Mouse (Mus musculus) heart, postnatal 10 days (tissue): ENCODE measurements around the gene Gm6899. TPM values are rescaled to one million over a fixed set of nuclear protein-coding genes. Genes with fewer than 3 reads are reported as not detected.

Experiments
- DNase-seq, 2 experiments: peaks; one replicate each; pipeline ENCODE4 v3.0.0; 2021
- intact Hi-C: fragments of 180-260 bp; cut with DNase I; formaldehyde crosslinking; loops from one replicate; pipeline ENCODE4 v1.15.1; 2025
- total RNA-seq, 2 experiments: library from RNA; stranded (reverse); gene quantifications; 2 replicates each; pipeline ENCODE4 v1.2.3; 2021

The Gm6899 gene
- total RNA-seq, 2 experiments from 2014 or later: not detected

- peak; percentile 8 to 12 for DNase-seq
- intact Hi-C loops: no loop called here
Observed at GRCm38 (mm10) chr11:26640314-26640785, 47.3 kb downstream of the Gm6899 start.

DNA sequence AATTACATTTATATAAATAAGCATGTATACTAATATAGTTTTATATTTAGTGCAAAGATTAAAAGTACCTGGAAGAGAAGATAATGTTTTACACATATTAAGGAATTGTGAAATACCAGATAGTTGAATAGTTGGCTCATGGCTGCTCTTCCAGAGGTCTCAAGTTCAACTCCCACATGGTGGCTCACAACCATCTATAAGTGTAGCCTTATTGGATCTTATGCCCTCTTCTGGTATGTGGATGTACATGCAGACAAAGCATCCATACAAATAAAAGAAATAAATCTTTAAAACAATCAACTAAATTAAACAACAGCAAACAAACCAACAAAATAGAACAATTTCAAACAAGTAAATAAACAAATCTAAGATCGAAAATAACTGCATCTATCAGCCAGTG is 49.1 kb downstream of the Gm6899 start:
- intact Hi-C loops: no loop called here
- DNase-seq: no peak

Other genes starting within 250 kb of the Gm6899 start
- gene Fancl, start 207.1 kb upstream of the Gm6899 start, total RNA-seq: 10 to 100 TPM in 1 of 2 experiments, 1 to 10 TPM in 1; 9.6 to 12.1 TPM
- gene Vrk2, start 758 bp downstream of the Gm6899 start, total RNA-seq: 1 to 10 TPM; 7.4 to 8.3 TPM